Comparison of ENCODE assay signal across 13 mouse cellular contexts in the genomic region with DNA sequence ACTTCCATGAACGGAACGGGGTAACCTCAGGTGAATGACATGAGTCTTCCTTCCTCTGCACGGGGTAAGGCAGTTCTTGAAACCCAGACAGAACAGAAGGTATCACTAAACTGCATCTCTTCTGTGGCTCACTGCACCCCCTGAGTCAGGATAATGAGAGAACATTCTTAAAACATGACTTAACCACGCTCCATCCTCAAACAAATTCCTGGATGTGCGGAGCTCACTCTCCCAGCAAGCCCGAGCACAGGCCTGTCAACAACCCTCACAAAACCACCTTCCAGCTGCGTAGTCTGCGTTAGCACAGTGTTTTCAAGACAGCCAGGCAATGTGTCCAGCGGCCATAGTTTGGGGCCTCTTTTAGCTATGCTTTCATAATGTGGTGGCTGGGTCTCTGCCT. TPM values are rescaled to one million over a fixed set of nuclear protein-coding genes. Genes with fewer than 3 reads are reported as not detected.
DNase-seq lines count a peak whose midpoint lies in the region; ATAC-seq lines count a peak whose summit lies in the region.
"Had no signal": no experiment of that assay in that cellular context is flagged by ENCODE, and none has a peak within 500 bp of the region (broad histone marks: within the 10 kb centered on the region; RNA-seq: fewer than 3 reads in every experiment).

No protein-coding gene starts in this region.

- H3K27ac ChIP-seq in heart, embryonic 13.5 days (replicated peaks) = peak overlapping the region; percentile 77
- H3K27ac ChIP-seq in heart, embryonic 16.5 days (ENCODE audit: low read length) = peak overlapping the region; percentile 65

- no peaks in the 10 kb centered on the region for H3K9me3 ChIP-seq in heart, embryonic 13.5 days
- no peaks in the 10 kb centered on the region for H3K9me3 ChIP-seq in heart, embryonic 16.5 days (replicated peaks; ENCODE audit: control insufficient read depth, low read length)

- H3K9ac ChIP-seq in heart, embryonic 13.5 days = peak overlapping the region; percentile 52; the same call in 1 of the 2 replicates
- H3K9ac ChIP-seq in heart, embryonic 16.5 days (ENCODE audit: low read length) = peak overlapping the region; percentile 25

- DNase-seq in heart, adult 8-10 months (ENCODE audit: low spot score) = no peak
- DNase-seq in retina, postnatal 1 day = peak; percentile 21
- no peak for DNase-seq in retina, embryonic 14.5 days (ENCODE audit: low spot score)
- no peak for DNase-seq in right cerebral cortex, postnatal 36 days (ENCODE audit: low spot score in 2 of 2)
- no peak for DNase-seq in frontal cortex, postnatal 14 days (ENCODE audit: low spot score in 2 of 2)
- DNase-seq in layer of hippocampus, adult 11-12 months (ENCODE audit: low spot score) = no peak
- DNase-seq: adrenal gland, postnatal 14 days; cerebellum, postnatal 36 days; kidney, adult 2 months; right cerebral cortex, postnatal 14 days had no signal

- H3K4me2 ChIP-seq in heart, embryonic 13.5 days = peak overlapping the region; percentile 22; the same call in 1 of the 2 replicates
- H3K4me2 ChIP-seq in heart, embryonic 16.5 days (ENCODE audit: low read depth, low read length) = no peak overlapping the region; the same call in 1 of the 2 replicates

- no peak overlapping the region for H3K4me3 ChIP-seq in heart, embryonic 13.5 days
- H3K4me3 ChIP-seq in heart, embryonic 16.5 days (ENCODE audit: low read length) = no peak overlapping the region

- 15% methylated on average over 9 of the region's 9 CpGs for WGBS in heart, embryonic 13.5 days
- 18% methylated on average over 9 of the region's 9 CpGs for WGBS in heart, embryonic 16.5 days

- no peak for ATAC-seq in heart, embryonic 13.5 days (ENCODE audit: extremely low read depth, insufficient number of reproducible peaks, low FRiP score, low TSS enrichment)
- ATAC-seq in heart, embryonic 16.5 days (replicated peaks; ENCODE audit: extremely low read depth, insufficient read depth, low FRiP score) = peak; percentile 63

- H3K36me3 ChIP-seq in heart, embryonic 13.5 days = no peaks in the 10 kb centered on the region
- H3K36me3 ChIP-seq in heart, embryonic 16.5 days (ENCODE audit: control insufficient read depth, insufficient read depth) = no peaks in the 10 kb centered on the region

- no peaks in the 10 kb centered on the region for H3K27me3 ChIP-seq in heart, embryonic 13.5 days (replicated peaks)
- no peaks in the 10 kb centered on the region for H3K27me3 ChIP-seq in heart, embryonic 16.5 days (ENCODE audit: control insufficient read depth, insufficient read depth, low read length)

- H3K4me1 ChIP-seq in heart, embryonic 13.5 days = peaks cover 72% of the 10 kb centered on the region
- H3K4me1 ChIP-seq in heart, embryonic 16.5 days (ENCODE audit: control insufficient read depth, insufficient read depth, low read length) = peaks cover 30% of the 10 kb centered on the region

RNA-seq across cellular contexts. Expression of a gene that starts 10.7 kb away (rescaled TPM):
- 0.36 TPM in 1 of 2 replicates, not detected in the other for polyA plus RNA-seq in heart, embryonic 13.5 days (2015; fragmentation: Nextera tagmentation; extraction: Ambion mirVana)
- total RNA-seq in heart, adult 8-10 months (2022) = not detected
- 0.18 and 0.32 TPM in 2 replicates for polyA plus RNA-seq in heart, embryonic 16.5 days (2015; fragmentation: Nextera tagmentation; extraction: Ambion mirVana)
- total RNA-seq: adrenal gland, postnatal 14 days had no signal
- polyA plus RNA-seq: thymus, postnatal 0 days had no signal
